Mouse (Mus musculus) kidney, embryonic 15.5 days (tissue): ENCODE measurements around the gene C1qtnf5. TPM values are rescaled to one million over a fixed set of nuclear protein-coding genes. Genes with fewer than 3 reads are reported as not detected.

ENCODE experiments used
- ATAC-seq: fragments of 200-750 bp; cut with Nextera tagmentation; replicated peaks from 2 replicates; pipeline ENCODE4 v1.8.0; 2017; ENCODE audit warnings: moderate TSS enrichment; ENCODE audit not compliant: low FRiP score
- H3K27ac ChIP-seq: fragments of 300-500 bp; sonication (generic); 2 replicates; pipeline ENCODE4 v1.5.1; 2015; ENCODE audit warnings: mild to moderate bottlenecking, inconsistent platforms
- H3K27me3 ChIP-seq: fragments of 300-500 bp; sonication (generic); 2 replicates; pipeline ENCODE4 v1.6.1; 2015; ENCODE audit warnings: inconsistent platforms
- H3K36me3 ChIP-seq: fragments of 300-500 bp; sonication (generic); 2 replicates; pipeline ENCODE4 v1.6.1; 2015; ENCODE audit warnings: inconsistent platforms
- H3K4me1 ChIP-seq: fragments of 300-500 bp; sonication (generic); 2 replicates; pipeline ENCODE4 v1.6.1; 2015; ENCODE audit warnings: inconsistent platforms
- H3K4me2 ChIP-seq: fragments of 300-500 bp; sonication (generic); 2 replicates; pipeline ENCODE4 v1.6.1; 2015; ENCODE audit warnings: moderate library complexity, mild to moderate bottlenecking, inconsistent platforms
- H3K4me3 ChIP-seq: fragments of 300-500 bp; sonication (generic); replicated peaks from 2 replicates; pipeline ENCODE4 v1.5.1; 2015; ENCODE audit warnings: mild to moderate bottlenecking, inconsistent platforms
- H3K9ac ChIP-seq: fragments of 300-500 bp; sonication (generic); 2 replicates; pipeline ENCODE4 v1.6.1; 2015; ENCODE audit warnings: mild to moderate bottlenecking, inconsistent platforms
- H3K9me3 ChIP-seq: fragments of 300-500 bp; sonication (generic); replicated peaks from 2 replicates; pipeline ENCODE4 v1.6.1; 2016; ENCODE audit warnings: inconsistent platforms
- WGBS: fragments of 180-500 bp; shearing (Covaris S2); methylation state at CpG from one replicate; pipeline ENCODE4 v1.1.7; 2015; ENCODE audit warnings: mixed read lengths; 5-methylcytosine and 5-hydroxymethylcytosine counted together
- polyA plus RNA-seq: library from polyadenylated mRNA; unstranded; fragments of >200 nt; fragmentation: Nextera tagmentation; extraction: Ambion mirVana; gene quantifications from 2 replicates; pipeline ENCODE4 v1.2.1, GENCODE M21; 2015

C1qtnf5 gene
- polyA plus RNA-seq, 1 experiment from 2014 or later, result 4.5 TPM

DNA sequence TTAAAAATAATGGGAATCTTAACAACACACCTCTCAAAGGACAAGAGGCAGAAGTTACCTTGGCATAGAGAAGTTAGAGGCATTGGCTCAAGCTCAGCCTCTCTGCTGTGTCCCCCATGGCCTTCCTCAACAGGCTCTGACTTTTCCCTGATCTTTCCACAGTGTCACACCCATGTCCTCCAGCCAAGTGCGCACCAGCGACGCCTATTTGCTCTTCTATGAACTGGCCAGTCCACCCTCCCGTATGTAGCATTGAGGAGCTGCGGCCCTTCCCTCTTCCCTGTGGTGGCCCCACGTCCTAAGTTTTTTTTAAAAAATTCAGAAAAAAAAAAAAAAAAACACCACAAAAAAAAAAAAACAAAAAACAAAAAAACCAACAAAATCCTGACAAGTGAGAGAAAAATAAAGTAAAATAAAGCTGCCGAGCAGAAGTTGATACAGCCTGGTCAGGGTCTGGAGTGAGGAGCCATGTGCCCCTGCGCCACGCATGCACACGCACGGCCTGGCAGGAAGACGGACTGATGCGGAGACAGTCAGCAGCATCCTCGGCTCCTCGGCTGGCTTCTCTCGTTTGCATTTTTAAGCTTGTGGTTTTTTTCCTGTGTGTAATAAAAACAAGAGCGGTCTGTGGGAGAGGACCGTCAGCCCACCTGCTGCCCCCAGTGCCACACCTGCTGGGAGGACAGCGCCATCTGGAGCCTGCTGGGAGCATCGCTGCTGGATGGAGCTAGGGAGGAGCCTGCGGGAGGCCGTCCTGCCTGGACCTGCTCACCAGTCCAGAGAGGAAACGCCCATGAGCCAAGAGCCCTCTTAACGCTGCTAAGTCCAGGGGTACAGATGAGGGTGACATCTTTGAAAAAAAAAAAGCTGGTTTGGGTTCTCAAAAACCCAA is 13.2 kb upstream of the C1qtnf5 start:
- no peak overlapping the region for H3K27ac ChIP-seq
- peak overlapping the region; percentile 24; the same call in 1 of the 2 replicates for H3K4me2 ChIP-seq
- ATAC-seq, result peak; percentile 69
- H3K4me1 ChIP-seq, result peaks cover 27% of the 10 kb centered on the region
- H3K36me3 ChIP-seq, result peaks cover 33% of the 10 kb centered on the region
- WGBS, result 32% methylated on average over 24 of the region's 24 CpGs
- H3K9me3 ChIP-seq, result no peaks in the 10 kb centered on the region
- H3K9ac ChIP-seq, result no peak overlapping the region
- H3K27me3 ChIP-seq, result no peaks in the 10 kb centered on the region
- H3K4me3 ChIP-seq, result no peak overlapping the region

DNA sequence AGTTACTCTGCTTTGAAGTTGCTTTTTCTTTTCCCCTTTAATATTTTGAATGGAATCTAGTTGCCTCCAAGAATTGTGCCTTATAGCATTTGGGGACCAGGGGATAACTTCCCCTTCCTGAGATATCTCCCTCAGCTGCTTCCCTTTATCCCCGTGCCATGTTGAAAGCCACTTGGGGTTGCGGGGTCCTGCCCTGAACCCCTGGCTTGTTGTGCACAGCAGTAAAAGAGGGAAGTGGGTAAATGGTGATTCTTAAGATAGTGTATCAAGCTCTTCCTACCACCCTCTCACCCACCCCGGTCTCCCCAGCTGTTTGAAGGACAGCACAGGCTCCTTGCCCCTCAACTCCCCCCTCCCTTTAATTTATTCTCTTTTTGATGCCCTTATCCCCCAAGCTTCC is 12.3 kb upstream of the C1qtnf5 start:
- WGBS, result 84% methylated on average over 3 of the region's 3 CpGs
- H3K36me3 ChIP-seq, result peaks cover 33% of the 10 kb centered on the region

DNA sequence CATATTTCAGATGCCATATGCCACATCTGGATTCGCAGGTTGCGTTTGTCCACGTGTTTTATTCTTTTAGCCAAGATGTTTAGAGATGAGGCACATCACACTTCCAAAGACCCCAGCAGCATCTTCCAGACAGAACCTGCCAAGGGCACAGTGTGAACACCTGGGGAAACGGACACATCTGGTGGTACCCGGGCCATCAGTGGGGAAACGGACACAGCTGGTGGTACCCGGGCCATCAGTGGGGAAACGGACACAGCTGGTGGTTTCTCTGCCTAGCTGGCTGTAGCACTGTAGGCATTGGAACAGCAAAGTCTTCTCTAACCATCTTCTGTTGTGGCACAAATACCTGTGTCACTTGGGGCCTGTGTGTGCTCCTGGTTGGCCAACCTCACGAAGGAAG is 11.3 kb upstream of the C1qtnf5 start:
- no peak overlapping the region for H3K4me2 ChIP-seq
- 92% methylated on average over 9 of the region's 9 CpGs for WGBS
- H3K4me1 ChIP-seq, result peaks cover 13% of the 10 kb centered on the region

More for the DNA sequence above, 12.3 kb upstream of the C1qtnf5 start:
- Histone ChIP-seq H3K9ac (no peak overlapping the region), H3K27ac (no peak overlapping the region), H3K4me3 (no peak overlapping the region), H3K4me1 (peaks cover 18% of the 10 kb centered on the region), H3K4me2 (no peak overlapping the region), H3K9me3 (no peaks in the 10 kb centered on the region), H3K27me3 (no peaks in the 10 kb centered on the region)
- ATAC-seq, result no peak

DNA sequence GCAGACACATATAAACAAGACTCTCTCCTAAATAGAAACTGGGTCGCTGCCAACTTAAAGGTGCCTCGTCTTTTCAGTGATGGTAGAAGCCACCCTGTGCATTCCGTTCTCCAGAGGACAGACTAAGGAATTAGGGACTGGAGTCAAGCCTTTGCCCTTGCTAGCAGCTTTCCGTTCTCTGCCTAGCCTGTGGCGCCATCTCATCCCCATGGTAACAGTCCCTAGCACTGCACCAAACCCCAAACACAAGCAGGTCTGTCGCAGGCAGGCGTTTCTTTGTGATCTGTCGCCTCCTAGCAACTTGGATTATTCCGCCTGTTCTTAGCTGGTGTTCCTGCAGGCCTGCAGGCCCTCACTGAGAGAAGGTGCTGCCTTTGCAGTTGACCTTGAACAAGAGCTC is 10.5 kb upstream of the C1qtnf5 start:
- no peaks in the 10 kb centered on the region for H3K27me3 ChIP-seq
- no peak overlapping the region for H3K9ac ChIP-seq
- 0 out of 2 replicates have a peak overlapping the region, but pooled peaks have one; percentile 14 for H3K27ac ChIP-seq
- no peaks in the 10 kb centered on the region for H3K9me3 ChIP-seq
- no peak for ATAC-seq
- H3K4me2 ChIP-seq, result no peak overlapping the region
- peaks cover 16% of the 10 kb centered on the region for H3K4me1 ChIP-seq
- peaks cover 28% of the 10 kb centered on the region for H3K36me3 ChIP-seq
- 47% methylated on average over 9 of the region's 9 CpGs for WGBS
- no peak overlapping the region for H3K4me3 ChIP-seq

More for the DNA sequence above, 11.3 kb upstream of the C1qtnf5 start:
- Histone ChIP-seq H3K9me3 (no peaks in the 10 kb centered on the region), H3K36me3 (peaks cover 36% of the 10 kb centered on the region), H3K9ac (no peak overlapping the region), H3K27ac (no peak overlapping the region), H3K4me3 (no peak overlapping the region), H3K27me3 (no peaks in the 10 kb centered on the region)
- no peak for ATAC-seq

DNA sequence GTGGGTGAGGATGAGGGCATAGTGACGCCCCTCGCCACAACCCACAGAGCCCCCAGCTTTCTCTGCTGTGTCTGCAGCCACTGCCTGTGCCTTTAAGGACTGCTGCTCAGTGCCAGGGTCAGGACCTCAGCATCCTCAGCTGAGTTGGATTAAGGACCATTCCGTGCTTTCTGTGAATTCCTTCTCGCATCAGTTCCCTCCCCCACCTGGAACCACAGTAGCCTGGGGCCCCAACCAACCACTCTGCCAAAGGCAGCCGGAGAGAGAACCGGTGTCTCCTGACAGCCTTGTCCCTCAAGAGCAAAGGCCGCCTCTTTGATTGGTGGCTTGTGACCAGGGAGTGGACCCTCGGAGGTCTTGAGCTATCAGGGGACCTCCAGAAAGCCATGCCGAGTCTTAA is 5.6 kb upstream of the C1qtnf5 start, which contains the start of gene Mfrp:
Gene Mfrp (plus strand): TSS at position 240 of the 400 bp plus-strand sequence.
- Histone ChIP-seq H3K4me3 (no peak within 1 kb of the TSS), H3K4me1 (peaks cover 23% of the 10 kb centered on the region), H3K27me3 (no peaks in the 10 kb centered on the region), H3K4me2 (peak within 1 kb of the TSS; percentile 12; the same call in 1 of the 2 replicates), H3K9me3 (no peaks in the 10 kb centered on the region), H3K36me3 (peaks cover 20% of the 10 kb centered on the region), H3K27ac (0 out of 2 replicates have a peak within 1 kb of the TSS, but pooled peaks have one; percentile 13), H3K9ac (no peak within 1 kb of the TSS)
- WGBS, result 47% methylated on average over 9 of the region's 9 CpGs
- peak; percentile 31; the same call in 1 of the 2 replicates for ATAC-seq

DNA sequence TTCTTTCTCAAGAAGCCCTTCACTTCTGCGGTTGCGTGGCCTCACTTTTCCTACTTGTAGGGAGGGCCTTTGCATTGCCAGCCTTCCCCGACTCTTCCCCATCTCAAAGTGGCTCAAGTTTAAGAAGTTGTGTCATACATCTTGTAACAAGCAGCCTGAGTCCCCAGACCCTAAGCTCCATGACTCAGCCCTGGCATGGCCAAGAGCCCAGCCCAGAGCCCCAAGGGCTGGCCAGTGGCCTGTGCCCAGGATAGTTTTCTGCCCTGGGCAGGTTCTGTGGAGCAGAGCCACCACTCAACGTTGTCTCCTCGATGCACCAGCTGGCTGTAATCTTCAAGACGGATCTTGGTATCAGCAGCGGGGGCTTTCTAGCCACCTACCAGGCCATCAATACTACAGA is 2.2 kb upstream of the C1qtnf5 start:
- no peak overlapping the region for H3K4me3 ChIP-seq
- H3K27ac ChIP-seq, result no peak overlapping the region
- no peaks in the 10 kb centered on the region for H3K9me3 ChIP-seq
- WGBS, result 89% methylated on average over 7 of the region's 7 CpGs
- H3K4me1 ChIP-seq, result peaks cover 57% of the 10 kb centered on the region
- ATAC-seq, result no peak
- H3K9ac ChIP-seq, result no peak overlapping the region
- no peak overlapping the region for H3K4me2 ChIP-seq
- H3K36me3 ChIP-seq, result peaks cover 35% of the 10 kb centered on the region
- no peaks in the 10 kb centered on the region for H3K27me3 ChIP-seq

DNA sequence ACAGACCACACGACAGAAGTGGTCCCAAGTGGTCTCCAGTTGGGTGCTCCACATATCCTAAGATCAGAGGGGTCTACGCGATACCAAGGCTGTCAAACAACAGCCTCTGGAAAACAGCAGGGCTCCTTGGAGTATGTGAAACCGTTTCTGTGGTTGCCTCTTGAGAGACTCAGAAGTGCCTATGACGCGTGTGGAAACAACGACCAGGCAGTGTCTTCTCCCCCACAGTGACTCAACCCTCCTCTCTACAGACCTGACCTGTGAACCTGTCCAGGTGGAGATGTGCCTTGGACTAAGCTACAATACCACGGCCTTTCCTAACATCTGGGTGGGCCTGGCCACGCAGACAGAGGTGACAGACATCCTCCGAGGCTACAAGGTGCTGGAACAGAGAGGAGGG is 1.3 kb upstream of the C1qtnf5 start:
- no peak for ATAC-seq
- H3K9me3 ChIP-seq, result no peaks in the 10 kb centered on the region
- no peaks in the 10 kb centered on the region for H3K27me3 ChIP-seq
- no peak overlapping the region for H3K27ac ChIP-seq
- H3K4me2 ChIP-seq, result no peak overlapping the region
- no peak overlapping the region for H3K4me3 ChIP-seq
- peaks cover 66% of the 10 kb centered on the region for H3K4me1 ChIP-seq
- H3K9ac ChIP-seq, result no peak overlapping the region
- 79% methylated on average over 10 of the region's 10 CpGs for WGBS
- peaks cover 36% of the 10 kb centered on the region for H3K36me3 ChIP-seq

DNA sequence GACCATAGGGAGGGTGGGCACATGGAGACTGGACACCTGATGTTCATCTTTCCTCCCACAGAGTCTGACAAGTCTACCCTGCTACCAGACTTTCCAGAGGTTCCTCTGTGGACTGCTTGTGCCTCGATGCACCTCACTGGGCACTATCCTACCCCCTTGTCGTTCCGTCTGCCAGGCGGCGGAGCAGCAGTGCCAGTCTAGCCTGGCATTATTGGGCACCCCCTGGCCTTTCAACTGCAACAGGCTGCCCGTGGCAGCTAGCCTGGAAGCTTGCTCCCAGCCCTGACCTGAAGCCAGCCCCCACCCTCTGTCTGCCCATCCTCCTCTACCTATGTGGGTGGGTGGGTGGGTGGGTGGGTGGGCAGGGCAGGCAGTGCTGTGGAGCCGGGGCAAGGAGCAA is 863 bp upstream of the C1qtnf5 start:
- WGBS, result 78% methylated on average over 7 of the region's 7 CpGs
- Histone ChIP-seq H3K36me3 (peaks cover 36% of the 10 kb centered on the region), H3K9ac (no peak overlapping the region), H3K9me3 (no peaks in the 10 kb centered on the region), H3K4me1 (peaks cover 68% of the 10 kb centered on the region), H3K4me3 (no peak overlapping the region), H3K4me2 (no peak overlapping the region), H3K27me3 (no peaks in the 10 kb centered on the region), H3K27ac (no peak overlapping the region)
- ATAC-seq, result no peak

DNA sequence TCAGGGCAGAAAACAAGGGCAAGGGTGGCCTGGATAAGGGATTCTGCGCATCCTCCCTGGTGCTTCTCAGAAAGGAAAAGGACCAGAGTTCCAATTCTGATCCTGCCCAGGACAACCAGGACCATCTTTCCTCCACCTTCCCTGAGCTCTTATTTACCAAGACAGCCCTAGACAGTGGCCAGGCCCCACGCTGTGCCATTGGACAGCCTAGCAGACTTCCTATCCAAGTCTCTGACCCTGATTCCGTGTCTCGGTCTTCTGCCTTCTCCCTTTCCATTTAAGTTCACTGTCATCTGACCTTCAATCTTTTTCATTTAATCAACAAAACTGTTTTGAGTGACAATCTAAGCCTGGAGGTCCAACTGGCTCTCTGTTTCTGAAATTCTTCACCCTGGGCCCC is 449 bp upstream of the C1qtnf5 start:
- Histone ChIP-seq H3K4me2 (0 out of 2 replicates have a peak overlapping the region, but pooled peaks have one; percentile 55), H3K36me3 (peaks cover 36% of the 10 kb centered on the region), H3K9ac (0 out of 2 replicates have a peak overlapping the region, but pooled peaks have one; percentile 22), H3K27me3 (no peaks in the 10 kb centered on the region), H3K4me3 (no peak overlapping the region; the same call in 1 of the 2 replicates), H3K4me1 (peaks cover 65% of the 10 kb centered on the region), H3K9me3 (no peaks in the 10 kb centered on the region), H3K27ac (peak overlapping the region; percentile 86)
- 71% methylated on average over 4 of the region's 4 CpGs for WGBS
- ATAC-seq, result no peak

DNA sequence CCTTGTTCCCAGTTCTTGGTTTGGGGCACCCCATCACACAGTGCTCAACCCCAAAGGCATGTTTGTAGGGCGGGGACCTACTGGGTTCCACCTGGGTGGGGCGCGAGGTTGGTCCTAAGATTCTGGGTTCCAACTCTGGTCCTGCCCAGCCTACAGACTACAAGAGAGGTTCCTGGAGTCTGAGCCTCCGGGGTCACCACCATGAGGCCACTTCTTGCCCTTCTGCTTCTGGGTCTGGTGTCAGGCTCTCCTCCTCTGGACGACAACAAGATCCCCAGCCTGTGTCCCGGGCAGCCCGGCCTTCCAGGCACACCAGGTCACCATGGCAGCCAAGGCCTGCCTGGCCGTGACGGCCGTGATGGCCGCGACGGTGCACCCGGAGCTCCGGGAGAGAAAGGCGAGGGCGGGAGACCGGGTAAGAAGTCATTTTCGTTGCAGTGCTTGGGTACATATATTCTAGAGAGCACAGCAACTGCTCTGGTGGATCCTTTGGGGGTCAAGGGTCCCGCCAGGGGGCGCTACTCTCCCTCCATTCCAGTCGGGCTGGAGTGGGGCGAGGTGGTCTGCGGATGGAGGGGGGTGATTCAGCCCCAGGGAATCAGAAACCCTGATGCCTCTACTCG is 623 bp downstream of the C1qtnf5 start:
- Histone ChIP-seq H3K36me3 (peaks cover 36% of the 10 kb centered on the region), H3K9me3 (no peaks in the 10 kb centered on the region), H3K27me3 (no peaks in the 10 kb centered on the region), H3K4me2 (peak overlapping the region; percentile 55), H3K9ac (peak overlapping the region; percentile 22; the same call in 1 of the 2 replicates), H3K4me1 (peaks cover 63% of the 10 kb centered on the region), H3K27ac (peak overlapping the region; percentile 86), H3K4me3 (peak overlapping the region; percentile 23)
- ATAC-seq, result no peak; the same call in none of the 2 replicates
- WGBS, result 32% methylated on average over 25 of the region's 25 CpGs

DNA sequence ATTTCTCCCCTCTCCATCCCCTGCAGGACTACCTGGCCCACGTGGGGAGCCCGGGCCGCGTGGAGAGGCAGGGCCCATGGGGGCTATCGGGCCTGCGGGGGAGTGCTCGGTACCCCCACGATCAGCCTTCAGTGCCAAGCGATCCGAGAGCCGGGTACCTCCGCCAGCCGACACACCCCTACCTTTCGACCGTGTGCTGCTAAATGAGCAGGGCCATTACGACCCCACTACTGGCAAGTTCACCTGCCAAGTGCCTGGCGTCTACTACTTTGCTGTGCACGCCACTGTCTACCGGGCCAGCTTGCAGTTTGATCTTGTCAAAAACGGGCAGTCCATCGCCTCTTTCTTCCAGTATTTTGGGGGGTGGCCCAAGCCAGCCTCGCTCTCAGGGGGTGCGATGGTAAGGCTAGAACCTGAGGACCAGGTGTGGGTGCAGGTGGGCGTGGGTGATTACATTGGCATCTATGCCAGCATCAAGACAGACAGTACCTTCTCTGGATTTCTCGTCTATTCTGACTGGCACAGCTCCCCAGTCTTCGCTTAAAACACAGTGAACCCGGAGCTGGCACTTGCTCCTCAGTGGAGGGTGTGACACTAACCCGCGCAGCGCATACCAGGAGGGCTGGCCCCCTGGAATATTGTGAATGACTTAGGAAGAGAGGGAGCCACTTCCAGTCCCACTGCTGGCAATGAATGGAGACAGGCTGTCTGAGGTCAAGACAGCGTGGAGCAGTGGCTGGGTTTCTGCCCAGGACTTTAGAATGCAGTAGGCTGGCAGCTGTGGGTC is 1.4 kb downstream of the C1qtnf5 start:
- H3K9ac ChIP-seq, result peak overlapping the region; percentile 31; the same call in 1 of the 2 replicates
- ATAC-seq, result no peak
- no peaks in the 10 kb centered on the region for H3K27me3 ChIP-seq
- peaks cover 36% of the 10 kb centered on the region for H3K36me3 ChIP-seq
- H3K9me3 ChIP-seq, result no peaks in the 10 kb centered on the region
- H3K4me3 ChIP-seq, result peak overlapping the region; percentile 30; the same call in 1 of the 2 replicates
- peaks cover 62% of the 10 kb centered on the region for H3K4me1 ChIP-seq
- H3K4me2 ChIP-seq, result peak overlapping the region; percentile 55
- peak overlapping the region; percentile 86; the same call in 1 of the 2 replicates for H3K27ac ChIP-seq
- WGBS, result 72% methylated on average over 31 of the region's 31 CpGs
